Mouse (Mus musculus) small intestine, adult 2 months (tissue): ENCODE data around the gene Flnb. TPM values are rescaled to one million over a fixed set of nuclear protein-coding genes. Genes with fewer than 3 reads are reported as not detected.
A peak's percentile ranks its signal among the peaks of the same experiment; 100 is the strongest.

Source experiments
- H3K27ac ChIP-seq: fragments of 200-500 bp; 2 replicates; pipeline ENCODE4 v1.5.1; 2012; ENCODE audit warnings: low read depth, low read length, control low read depth, inconsistent platforms; ENCODE audit not compliant: insufficient read depth
- H3K27me3 ChIP-seq: fragments of 200-500 bp; 2 replicates; pipeline ENCODE4 v1.6.1; 2012; ENCODE audit warnings: mild to moderate bottlenecking, moderate library complexity, low read length, inconsistent platforms; ENCODE audit not compliant: control insufficient read depth, insufficient read depth
- H3K36me3 ChIP-seq: fragments of 200-500 bp; 2 replicates; pipeline ENCODE4 v1.6.1; 2012; ENCODE audit warnings: mild to moderate bottlenecking, low read length, control low read depth, inconsistent platforms; ENCODE audit not compliant: control insufficient read depth, insufficient read depth
- H3K4me1 ChIP-seq: fragments of 200-500 bp; 2 replicates; pipeline ENCODE4 v1.6.1; 2012; ENCODE audit warnings: low read length, inconsistent platforms, mixed read lengths; ENCODE audit not compliant: control insufficient read depth, insufficient read depth, insufficient read length
- H3K4me3 ChIP-seq: fragments of 200-500 bp; 2 replicates; pipeline ENCODE4 v1.5.1; 2012; ENCODE audit warnings: low read depth, mild to moderate bottlenecking, control low read depth, inconsistent platforms, low read length, moderate library complexity
- CTCF ChIP-seq: fragments of 200-500 bp; IDR thresholded peaks from 2 replicates; pipeline ENCODE4 v1.5.1; 2012; ENCODE audit warnings: low read depth, mild to moderate bottlenecking, control low read depth, inconsistent platforms, low read length, moderate library complexity, mixed read lengths; ENCODE audit not compliant: insufficient replicate concordance, insufficient read length; ENCODE audit errors: extremely low read depth
- POLR2A ChIP-seq: fragments of 200-500 bp; IDR thresholded peaks from 2 replicates; pipeline ENCODE4 v1.6.1; 2012; ENCODE audit warnings: low read depth, mild to moderate bottlenecking, control low read depth, inconsistent platforms, low read length, moderate library complexity
- WGBS: fragments of 180-500 bp; shearing (Covaris S2); methylation state at CpG from one replicate; pipeline ENCODE4 v1.1.7; 2018; 5-methylcytosine and 5-hydroxymethylcytosine counted together
- polyA plus RNA-seq: library from polyadenylated mRNA; depleted of rRNA; stranded (reverse); fragments of >200 nt; gene quantifications from 2 replicates; pipeline ENCODE4 v1.2.3, GENCODE M21; 2012

Flnb gene
- polyA plus RNA-seq, 1 experiment = 54.8 TPM

DNA sequence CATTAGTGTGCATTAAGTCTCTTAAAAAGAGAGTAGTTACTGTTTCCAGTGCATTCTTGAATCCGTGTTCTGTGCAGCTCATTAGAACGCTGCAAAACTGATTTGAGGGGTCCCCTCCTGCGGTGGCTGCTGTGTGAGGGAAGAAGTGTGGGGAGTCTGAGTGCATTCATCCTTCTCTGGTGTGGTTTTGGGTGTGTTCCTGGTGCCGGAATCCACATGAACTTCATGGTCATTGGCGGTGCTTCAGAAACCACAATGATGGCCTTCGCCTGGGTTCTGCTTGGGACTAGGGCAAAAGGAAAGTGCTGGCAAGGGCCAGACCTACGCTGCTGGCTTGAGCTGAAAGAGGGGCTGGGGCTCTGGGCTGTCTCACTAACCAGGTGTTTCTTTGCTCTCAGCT is 116.4 kb downstream of the Flnb start:
- no peak overlapping the region for H3K27ac ChIP-seq
- TF ChIP-seq CTCF = no peak
- no peak for TF ChIP-seq POLR2A
- H3K36me3 ChIP-seq = peaks cover 74% of the 10 kb centered on the region
- peaks cover 7% of the 10 kb centered on the region; the same call in 1 of the 2 replicates for H3K4me1 ChIP-seq
- no peaks in the 10 kb centered on the region for H3K27me3 ChIP-seq
- H3K4me3 ChIP-seq = no peak overlapping the region
- WGBS = 83% methylated on average over 7 of the region's 7 CpGs

DNA sequence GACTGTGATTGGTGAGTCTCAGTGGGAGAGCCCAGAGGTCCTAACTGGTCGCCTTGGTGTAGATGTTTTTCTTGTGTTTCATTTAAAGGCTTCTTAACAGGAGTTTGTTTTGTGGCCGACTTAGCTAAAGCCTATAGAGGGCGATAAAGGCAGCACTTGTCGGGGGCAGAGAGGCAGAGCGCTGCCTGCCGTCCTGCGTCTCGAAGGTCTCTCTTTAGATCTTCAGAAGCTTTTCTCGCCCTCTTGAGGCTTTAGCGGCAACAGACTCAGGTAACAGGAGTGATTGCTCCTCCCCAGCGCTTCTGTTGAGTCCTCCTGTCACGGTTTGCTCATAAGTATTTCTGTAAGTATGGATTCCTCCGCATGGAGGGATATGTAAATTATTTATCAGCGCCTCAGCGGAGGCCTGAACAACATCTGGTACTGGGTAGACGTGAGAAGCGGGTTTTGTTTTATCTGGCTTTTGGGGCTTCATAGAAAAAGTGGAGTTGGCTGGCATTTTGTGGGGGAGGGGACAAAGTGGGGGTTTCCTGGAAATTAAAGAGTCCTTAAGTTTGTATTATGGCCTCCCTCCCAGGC is 119.4 kb downstream of the Flnb start:
- TF ChIP-seq POLR2A (no peak), CTCF (peak; percentile 51; the same call in 1 of the 2 replicates)
- peaks cover 68% of the 10 kb centered on the region for H3K36me3 ChIP-seq
- H3K4me3 ChIP-seq = no peak overlapping the region
- peaks cover 14% of the 10 kb centered on the region; the same call in 1 of the 2 replicates for H3K4me1 ChIP-seq
- no peak overlapping the region for H3K27ac ChIP-seq
- H3K27me3 ChIP-seq = no peaks in the 10 kb centered on the region
- WGBS = 44% methylated on average over 17 of the region's 17 CpGs

DNA sequence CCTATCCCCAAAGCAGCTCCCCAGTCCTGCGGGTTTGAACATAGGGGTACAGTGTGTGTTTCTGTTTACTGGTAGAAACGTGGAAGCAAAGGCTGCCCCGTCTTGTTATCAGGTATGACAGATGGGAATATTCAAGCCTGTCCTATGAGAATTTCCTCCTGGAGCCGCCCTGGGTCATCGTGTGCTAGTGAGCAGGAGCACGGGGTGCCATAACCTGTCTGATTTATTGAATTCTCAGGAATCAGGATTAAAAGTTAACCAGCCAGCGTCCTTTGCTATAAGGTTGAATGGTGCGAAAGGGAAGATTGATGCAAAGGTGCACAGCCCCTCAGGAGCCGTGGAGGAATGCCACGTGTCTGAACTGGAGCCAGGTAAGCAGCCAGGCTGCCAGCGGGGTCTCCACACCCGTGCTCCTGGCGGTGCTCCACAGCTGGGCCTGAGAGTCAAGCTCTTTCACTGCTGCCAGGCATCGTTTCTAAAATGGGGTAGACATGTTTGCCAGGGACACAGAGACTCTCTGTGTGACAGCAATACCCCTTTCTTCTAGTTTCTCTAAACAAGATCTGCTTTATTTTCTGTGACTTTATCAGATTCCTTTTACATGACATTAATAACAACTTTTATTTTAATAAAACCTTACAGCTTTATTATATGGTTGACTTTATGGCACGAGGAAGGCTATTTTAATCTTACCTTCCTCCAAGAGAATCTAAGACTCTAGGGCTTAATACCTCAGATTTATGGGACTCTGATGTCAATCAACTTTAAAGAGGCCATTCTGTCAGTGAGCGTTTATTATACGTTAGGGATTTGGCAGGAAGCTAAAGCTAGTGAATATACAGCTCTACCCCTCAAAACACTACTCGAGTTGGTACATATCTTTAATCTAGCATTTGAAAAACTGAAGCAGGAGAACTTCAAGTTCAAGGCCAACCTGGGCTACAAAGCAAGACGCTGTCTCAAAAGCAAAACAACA is 121.3 kb downstream of the Flnb start:
- TF ChIP-seq CTCF (no peak), POLR2A (no peak)
- Histone ChIP-seq H3K4me3 (no peak overlapping the region), H3K36me3 (peaks cover 61% of the 10 kb centered on the region), H3K27me3 (no peaks in the 10 kb centered on the region), H3K27ac (peak overlapping the region; percentile 33; the same call in 1 of the 2 replicates), H3K4me1 (peaks cover 29% of the 10 kb centered on the region)
- 31% methylated on average over 19 of the region's 19 CpGs for WGBS

DNA sequence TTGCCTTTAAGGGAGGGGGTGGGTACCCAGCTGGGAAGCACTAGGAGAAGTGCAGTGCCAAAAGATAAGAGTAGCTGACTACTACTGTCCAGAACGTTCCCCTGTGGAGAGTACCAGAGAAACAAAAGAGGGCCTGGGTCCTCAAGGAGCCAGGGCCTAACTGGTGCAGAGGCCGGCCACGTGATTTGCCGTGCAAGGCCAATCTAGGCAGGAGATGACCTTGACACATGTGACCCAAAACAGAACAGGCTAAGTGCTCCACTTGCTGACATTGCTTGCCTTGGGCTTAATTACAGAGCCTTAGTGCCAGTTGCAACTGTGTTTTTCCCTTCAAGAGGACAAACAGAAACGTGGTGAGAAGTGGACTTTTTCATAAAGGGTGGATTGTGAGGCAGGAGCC is 123.7 kb downstream of the Flnb start:
- TF ChIP-seq POLR2A = no peak
- TF ChIP-seq CTCF = no peak
- H3K36me3 ChIP-seq = peaks cover 67% of the 10 kb centered on the region
- WGBS = 68% methylated on average over 5 of the region's 5 CpGs
- H3K4me1 ChIP-seq = peaks cover 29% of the 10 kb centered on the region
- H3K4me3 ChIP-seq = no peak overlapping the region
- H3K27me3 ChIP-seq = no peaks in the 10 kb centered on the region
- no peak overlapping the region for H3K27ac ChIP-seq

DNA sequence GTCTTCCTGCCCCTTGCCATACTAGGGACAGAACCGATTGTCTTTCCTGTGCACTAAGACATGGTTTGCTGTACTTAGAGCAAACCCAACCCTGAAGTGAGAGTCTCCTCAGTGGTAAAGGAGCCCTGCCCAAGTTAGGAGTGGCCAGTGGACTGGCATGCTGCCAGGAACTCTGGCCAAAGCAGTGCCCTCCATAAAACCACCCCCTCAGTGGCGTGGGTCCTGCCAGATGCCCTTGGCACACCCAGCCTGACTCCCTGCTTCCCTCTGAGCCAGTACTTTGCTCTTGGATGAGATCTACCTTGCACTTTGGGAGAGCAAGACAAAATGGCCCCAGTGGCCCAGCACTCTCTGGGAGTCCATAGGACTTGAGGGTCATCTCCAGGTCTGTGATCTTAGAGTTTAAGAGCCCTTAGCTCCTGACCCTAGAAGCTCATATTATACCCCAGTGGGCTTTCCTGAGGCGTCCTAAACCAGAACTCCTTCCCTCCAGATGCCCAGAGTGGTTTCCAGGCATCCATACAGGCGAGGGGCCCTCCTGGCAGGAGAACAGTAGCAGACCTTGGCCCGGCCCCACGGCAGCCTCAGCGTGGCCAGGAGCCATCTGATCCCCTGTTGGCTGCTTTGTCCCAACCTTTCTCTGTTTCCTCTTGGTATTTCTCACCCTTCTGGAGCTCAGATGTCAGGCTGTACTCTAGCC is 125.5 kb downstream of the Flnb start:
- peak overlapping the region; percentile 57 for H3K27ac ChIP-seq
- TF ChIP-seq CTCF (no peak), POLR2A (no peak)
- peaks cover 62% of the 10 kb centered on the region for H3K36me3 ChIP-seq
- H3K4me3 ChIP-seq = no peak overlapping the region
- no peaks in the 10 kb centered on the region for H3K27me3 ChIP-seq
- 36% methylated on average over 7 of the region's 7 CpGs for WGBS
- H3K4me1 ChIP-seq = peaks cover 29% of the 10 kb centered on the region

DNA sequence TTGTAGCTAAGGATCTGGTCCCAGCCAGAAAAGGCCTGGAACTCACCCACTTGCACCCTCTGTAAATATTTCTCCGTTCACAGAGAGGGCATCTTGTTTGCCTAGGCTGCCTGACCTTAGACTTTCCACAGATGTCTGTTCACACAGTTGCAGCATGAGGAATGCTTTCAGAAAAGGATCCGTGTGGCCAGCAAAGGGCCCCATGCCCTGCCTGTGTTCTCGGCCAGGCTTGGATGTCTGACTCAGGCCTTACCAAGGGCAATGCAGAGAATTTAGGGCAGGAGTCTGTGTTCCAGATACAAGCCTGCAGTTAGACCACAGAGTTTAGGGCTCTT is 126.0 kb downstream of the Flnb start:
- peak overlapping the region; percentile 57; the same call in 1 of the 2 replicates for H3K27ac ChIP-seq
- H3K27me3 ChIP-seq = no peaks in the 10 kb centered on the region
- H3K36me3 ChIP-seq = peaks cover 65% of the 10 kb centered on the region
- peaks cover 26% of the 10 kb centered on the region for H3K4me1 ChIP-seq
- WGBS = 66% methylated on average over 3 of the region's 3 CpGs
- no peak for TF ChIP-seq POLR2A
- no peak for TF ChIP-seq CTCF
- H3K4me3 ChIP-seq = no peak overlapping the region
